Mouse (Mus musculus): ENCODE measurements at regions not wholly inside any gene's neighbourhood (a gene's known extent, or its start where the extent isn't known, plus 50 kb on each side); places are given as distances from the start of the nearest gene placed in this dataset.

GRCm38 (mm10) chr6:53765302-53765701, 55.3 kb downstream of the Tril start:
- Histone ChIP-seq H3K36me3 (ENCODE audit: poor library complexity, severe bottlenecking) (no peaks in the 10 kb centered on the region), H3K4me1 (peaks cover 9% of the 10 kb centered on the region), H3K4me2 (no peak overlapping the region), H3K9me3 (replicated peaks) (no peaks in the 10 kb centered on the region), H3K9ac (no peak overlapping the region), H3K27me3 (no peaks in the 10 kb centered on the region), H3K4me3 (no peak overlapping the region), H3K27ac (no peak overlapping the region)
- WGBS: 73% methylated on average over 5 of the region's 5 CpGs
- ATAC-seq: no peak

DNA sequence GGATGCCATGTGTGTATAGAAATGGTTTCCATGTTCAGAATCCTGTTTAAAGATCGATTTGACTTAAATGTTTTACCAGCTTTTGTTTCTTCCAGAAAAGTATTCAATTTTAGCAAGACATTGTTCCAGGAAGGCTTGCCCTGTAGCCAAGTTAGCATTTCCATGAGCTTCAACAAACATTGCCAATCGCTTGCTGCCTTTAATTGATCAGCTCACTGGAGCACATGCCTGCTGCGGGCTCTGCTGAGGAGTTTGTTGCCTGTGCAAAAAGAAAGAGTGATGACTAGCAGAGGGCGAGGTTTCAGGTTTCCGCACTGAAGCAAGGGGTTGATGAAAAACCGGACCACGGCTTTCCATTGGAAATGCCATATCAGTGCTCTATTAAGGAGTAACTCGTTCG, 58.0 kb downstream of the Tril start:
- Histone ChIP-seq H3K9ac (no peak overlapping the region), H3K27ac (no peak overlapping the region), H3K4me3 (no peak overlapping the region), H3K4me1 (peaks cover 18% of the 10 kb centered on the region), H3K27me3 (no peaks in the 10 kb centered on the region), H3K36me3 (ENCODE audit: poor library complexity, severe bottlenecking) (no peaks in the 10 kb centered on the region), H3K9me3 (replicated peaks) (no peaks in the 10 kb centered on the region; the same call in 1 of the 2 replicates), H3K4me2 (no peak overlapping the region)
- ATAC-seq: no peak
- 88% methylated on average over 9 of the region's 9 CpGs for WGBS

GRCm38 (mm10) chr6:53760651-53761058, 60.0 kb downstream of the Tril start:
- 4% methylated on average over 6 of the region's 6 CpGs for WGBS
- no peaks in the 10 kb centered on the region; the same call in 1 of the 2 replicates for H3K9me3 ChIP-seq (replicated peaks)
- H3K27me3 ChIP-seq: no peaks in the 10 kb centered on the region
- peak overlapping the region; percentile 48; the same call in 1 of the 2 replicates for H3K27ac ChIP-seq
- ATAC-seq: no peak
- no peak overlapping the region for H3K9ac ChIP-seq
- no peak overlapping the region for H3K4me3 ChIP-seq
- no peaks in the 10 kb centered on the region for H3K36me3 ChIP-seq (ENCODE audit: poor library complexity, severe bottlenecking)
- H3K4me2 ChIP-seq: no peak overlapping the region
- peaks cover 18% of the 10 kb centered on the region for H3K4me1 ChIP-seq

DNA sequence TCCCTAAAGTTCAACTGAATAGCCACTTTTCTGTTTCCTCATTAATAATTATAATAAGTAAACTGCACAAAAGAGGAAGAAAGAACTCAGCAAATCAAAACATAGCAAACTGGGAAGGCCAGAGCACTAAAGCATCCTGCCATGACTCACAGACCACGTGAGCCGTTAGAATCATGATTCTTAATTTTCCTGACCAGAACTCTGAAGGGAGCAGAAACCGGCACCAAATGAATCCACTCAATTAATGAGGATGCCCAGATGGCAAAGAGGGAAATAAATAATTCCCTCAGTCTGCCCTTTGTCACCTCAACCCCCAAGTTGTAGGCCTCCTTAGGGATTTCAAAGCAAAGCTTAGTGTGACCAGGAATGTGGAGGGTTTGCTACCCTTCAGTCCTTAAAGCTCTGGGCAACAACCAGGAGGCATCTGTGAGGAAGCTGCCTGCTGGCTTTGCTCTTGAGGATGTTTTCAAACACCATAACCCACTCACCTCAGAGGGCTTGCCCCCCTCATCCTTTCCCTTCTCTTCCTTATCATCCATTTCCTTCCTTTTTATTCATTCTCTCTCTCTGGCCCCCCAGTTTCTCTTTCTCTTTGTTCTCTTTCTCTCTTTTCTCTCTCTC, 60.8 kb downstream of the Tril start:
- H3K9me3 ChIP-seq (replicated peaks): no peaks in the 10 kb centered on the region; the same call in 1 of the 2 replicates
- H3K36me3 ChIP-seq (ENCODE audit: poor library complexity, severe bottlenecking): no peaks in the 10 kb centered on the region
- ATAC-seq: no peak
- H3K9ac ChIP-seq: no peak overlapping the region
- no peaks in the 10 kb centered on the region for H3K27me3 ChIP-seq
- H3K4me2 ChIP-seq: no peak overlapping the region
- no peak overlapping the region for H3K4me3 ChIP-seq
- peaks cover 18% of the 10 kb centered on the region for H3K4me1 ChIP-seq
- WGBS: 35% methylated on average over 3 of the region's 3 CpGs
- no peak overlapping the region for H3K27ac ChIP-seq

DNA sequence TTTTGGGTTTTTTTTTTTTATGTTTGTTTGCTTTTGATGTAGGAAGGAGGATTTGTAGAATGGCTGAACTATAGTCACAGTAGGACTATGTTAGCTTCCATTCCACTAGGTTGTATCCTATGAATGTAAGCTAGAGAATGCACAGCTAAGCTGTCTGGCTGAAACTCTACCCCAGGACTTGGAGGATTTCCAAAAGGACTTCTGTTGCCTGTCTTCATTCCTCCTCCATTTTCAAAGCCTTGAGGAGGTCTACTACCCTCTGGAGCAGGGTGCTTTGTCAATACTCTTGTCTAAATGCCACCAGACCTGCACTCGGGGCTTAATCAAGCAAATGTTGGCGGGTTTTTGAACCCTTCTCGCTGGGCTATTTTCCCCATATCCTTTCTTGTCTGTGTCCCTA, 66.3 kb downstream of the Tril start:
- H3K9ac ChIP-seq: no peak overlapping the region
- no peak overlapping the region for H3K4me3 ChIP-seq
- no peaks in the 10 kb centered on the region for H3K36me3 ChIP-seq (ENCODE audit: poor library complexity, severe bottlenecking)
- 83% methylated on average over 3 of the region's 3 CpGs for WGBS
- H3K9me3 ChIP-seq (replicated peaks): no peaks in the 10 kb centered on the region; the same call in 1 of the 2 replicates
- ATAC-seq: no peak
- H3K4me1 ChIP-seq: peaks cover under 1% of the 10 kb centered on the region; the same call in 1 of the 2 replicates
- no peaks in the 10 kb centered on the region for H3K27me3 ChIP-seq
- H3K4me2 ChIP-seq: no peak overlapping the region
- H3K27ac ChIP-seq: no peak overlapping the region

- Histone ChIP-seq H3K36me3 (ENCODE audit: poor library complexity, severe bottlenecking) (no peaks in the 10 kb centered on the region), H3K4me2 (no peak overlapping the region), H3K9ac (no peak overlapping the region), H3K27me3 (no peaks in the 10 kb centered on the region), H3K4me1 (no peaks in the 10 kb centered on the region), H3K27ac (no peak overlapping the region), H3K9me3 (replicated peaks) (no peaks in the 10 kb centered on the region), H3K4me3 (no peak overlapping the region)
- ATAC-seq: no peak
- 90% methylated on average over 6 of the region's 6 CpGs for WGBS
Observed at GRCm38 (mm10) chr6:53750539-53750938, 70.1 kb downstream of the Tril start.

All from forebrain, embryonic 13.5 days (tissue).